Mouse (Mus musculus) layer of hippocampus, postnatal 25 days (tissue): ENCODE data around the gene Cracr2b. TPM values are rescaled to one million over a fixed set of nuclear protein-coding genes. Genes with fewer than 3 reads are reported as not detected.

Experiments
- DNase-seq, 2 experiments: peaks; one replicate each; pipeline ENCODE4 v3.0.0; 2022; ENCODE audit warnings: mixed read lengths in 2 of 2, low spot score in 1 of 2; ENCODE audit errors: extremely low spot score in 1 of 2
- total RNA-seq, 2 experiments: library from RNA; stranded (reverse); gene quantifications; 2 replicates each; pipeline ENCODE4 v1.2.3; 2021

The Cracr2b gene
- total RNA-seq, 2 experiments from 2014 or later: 2.1 to 4.2 TPM

DNA sequence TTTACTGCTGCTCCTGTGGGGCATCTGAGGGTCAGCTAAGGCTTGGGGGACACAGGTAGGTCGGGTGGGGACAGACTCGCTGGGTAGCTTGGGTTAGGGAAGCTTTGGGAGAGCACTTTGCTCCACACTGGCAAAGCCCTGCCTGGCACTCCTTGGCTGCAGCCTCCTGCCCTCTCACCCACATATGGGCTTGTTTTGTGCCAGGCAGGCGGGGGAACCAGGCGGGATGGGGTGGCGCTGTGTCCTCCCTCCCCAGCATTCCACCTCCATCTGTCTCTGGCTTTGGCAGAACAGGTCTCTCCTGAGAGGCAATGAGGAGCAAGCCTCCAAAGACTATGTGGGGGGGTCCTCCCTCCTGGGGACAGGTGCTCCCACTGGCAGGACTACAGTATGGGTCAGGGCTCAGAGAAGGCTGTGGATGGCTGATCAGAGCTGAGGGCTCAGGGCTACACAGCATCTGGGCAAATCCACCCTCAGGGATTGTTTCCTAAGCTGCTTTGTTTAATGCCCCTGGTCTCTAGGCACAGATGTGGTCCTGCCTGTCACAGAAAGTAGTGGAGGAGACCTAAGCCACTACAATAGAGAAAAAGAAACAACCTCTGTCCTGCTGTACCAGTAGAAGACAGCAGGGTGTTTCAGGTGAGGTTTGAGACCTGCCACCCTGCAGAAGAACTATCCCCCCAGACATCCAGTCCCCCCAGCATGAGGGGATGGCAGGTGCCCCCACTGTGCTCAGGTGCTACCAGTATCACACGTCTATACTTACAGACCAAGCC is 28.0 kb upstream of the Cracr2b start:
- DNase-seq: peak in 1 of 2 experiments; percentile 20

DNA sequence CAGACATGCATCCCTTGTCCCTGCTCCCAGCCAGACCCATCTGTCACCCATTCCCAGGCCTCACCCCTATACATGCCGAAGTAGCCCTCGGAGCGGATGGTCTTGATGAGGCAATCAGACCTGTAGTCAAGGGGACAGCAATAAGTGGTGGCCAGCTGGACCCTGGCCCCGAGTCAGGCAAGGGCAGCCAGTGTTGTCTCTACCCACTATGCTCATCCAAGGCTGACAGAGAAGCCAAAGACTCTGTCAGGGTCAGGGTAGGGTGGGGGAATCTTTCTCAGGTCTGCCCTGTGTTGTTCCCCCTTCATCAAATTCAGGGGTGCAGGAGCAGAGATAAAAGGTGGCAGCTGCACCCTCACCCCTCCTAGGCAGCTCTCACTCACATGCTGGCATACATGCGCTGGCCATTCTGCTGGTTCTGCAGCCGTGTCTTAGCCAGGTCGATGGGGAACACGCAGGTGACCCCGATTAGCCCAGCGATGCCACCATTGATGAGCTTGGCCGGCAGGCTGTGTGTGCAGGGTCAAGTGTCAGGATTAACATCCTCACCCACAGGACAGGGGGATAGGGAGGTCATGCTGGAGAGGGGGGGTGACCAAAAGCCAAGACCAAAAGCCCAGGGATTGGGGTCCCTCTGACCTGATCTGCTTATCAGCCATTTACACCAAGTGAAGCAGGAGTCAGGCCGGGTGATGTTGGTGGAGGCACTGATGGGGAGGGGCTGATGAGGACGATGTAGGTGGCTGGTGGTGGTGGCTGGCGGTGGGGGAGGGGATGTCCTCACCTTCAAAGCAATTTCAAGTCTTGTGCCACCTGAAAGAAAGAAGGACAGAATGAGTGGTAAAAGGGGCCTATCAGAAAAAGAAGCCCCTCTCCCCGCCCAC is 27.1 kb upstream of the Cracr2b start:
- peak in 1 of 2 experiments; percentile 20 for DNase-seq

DNA sequence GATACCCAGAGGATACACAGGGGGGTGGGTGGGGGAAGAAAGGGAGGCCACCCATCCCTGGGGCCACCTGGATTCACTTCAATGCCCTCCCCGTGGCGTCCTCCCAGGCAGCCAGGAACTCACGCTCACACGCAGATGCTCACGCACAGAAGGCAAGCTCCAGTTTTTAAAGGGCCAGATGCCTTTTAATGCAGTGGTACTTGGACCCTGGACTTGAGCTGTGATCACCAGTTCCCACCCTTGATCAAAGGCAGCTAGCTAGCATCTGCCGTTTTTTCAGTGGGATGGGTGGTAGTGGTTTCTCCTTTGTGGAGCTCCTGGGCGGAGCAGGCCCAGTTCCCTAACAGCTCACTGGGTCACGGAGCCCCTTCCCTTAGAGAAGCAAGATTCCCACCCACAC is 26.4 kb upstream of the Cracr2b start:
- peak in 1 of 2 experiments; percentile 44 for DNase-seq

DNA sequence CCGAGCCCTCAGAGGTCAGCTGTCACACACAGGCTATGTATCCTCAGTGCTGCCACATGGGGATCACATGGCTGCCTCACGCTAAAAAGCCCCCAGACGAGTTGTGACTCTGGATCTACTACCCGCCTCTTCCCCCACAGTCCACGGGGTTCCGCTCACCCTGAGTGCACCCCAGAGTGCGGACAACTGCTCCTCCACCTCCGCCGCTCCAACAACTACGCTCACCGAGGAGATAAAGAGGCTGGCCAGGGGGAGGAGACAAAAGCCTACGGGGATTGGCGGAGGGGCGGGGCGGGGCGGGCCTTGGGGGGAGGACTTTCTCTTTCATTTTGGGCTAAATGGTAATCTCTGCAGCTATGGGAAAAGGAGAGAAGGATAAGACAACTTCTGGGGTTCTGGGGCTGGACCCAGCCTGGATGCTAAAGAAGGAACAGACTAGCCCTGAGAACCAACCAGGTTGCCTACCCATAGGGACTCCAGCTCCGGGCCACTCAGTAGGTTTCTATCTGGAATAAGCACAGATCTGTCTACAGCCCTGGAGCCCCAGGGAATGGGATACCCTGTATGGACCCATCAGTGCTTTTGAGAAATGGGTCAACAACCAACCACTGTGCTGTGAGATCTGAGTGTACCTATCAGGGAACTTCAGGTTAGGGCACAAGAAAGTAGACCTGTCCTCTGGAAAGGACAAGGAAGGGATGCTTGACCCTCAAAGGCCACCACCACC is 25.6 kb upstream of the Cracr2b start:
- DNase-seq: peak in 1 of 2 experiments; percentile 56

DNA sequence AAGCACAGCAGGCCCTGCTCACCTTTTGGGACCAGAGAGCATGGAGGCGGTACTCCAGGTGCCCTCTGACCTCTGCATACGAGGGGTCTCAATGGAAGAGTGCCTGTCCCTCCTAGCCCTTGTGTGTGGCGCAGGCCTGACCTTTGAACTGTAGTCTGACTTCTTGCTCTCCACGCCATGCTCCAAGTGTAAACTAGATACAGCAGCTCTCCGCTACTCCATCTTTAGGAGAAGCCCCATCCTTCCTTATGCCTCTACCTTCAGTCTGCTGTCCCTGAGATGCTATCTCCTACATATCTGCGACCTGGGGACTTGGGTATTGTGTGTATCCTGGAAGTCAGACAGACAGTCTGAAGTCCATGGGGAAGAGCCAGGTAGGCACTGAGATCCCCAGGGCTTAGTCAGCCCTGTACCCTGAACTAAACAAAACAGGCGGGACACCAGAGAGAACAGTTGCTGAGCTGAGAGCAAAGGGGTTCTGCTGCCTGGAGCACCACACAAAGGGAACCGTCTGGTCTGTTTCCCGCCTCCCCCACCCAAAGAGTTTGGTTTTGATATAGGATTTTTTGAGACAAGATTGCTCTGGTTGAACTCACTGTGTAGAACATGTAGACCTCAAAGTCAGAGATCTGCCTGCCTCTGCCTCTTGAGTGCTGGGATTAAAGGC is 24.9 kb upstream of the Cracr2b start:
- DNase-seq: peak in 1 of 2 experiments; percentile 2

DNA sequence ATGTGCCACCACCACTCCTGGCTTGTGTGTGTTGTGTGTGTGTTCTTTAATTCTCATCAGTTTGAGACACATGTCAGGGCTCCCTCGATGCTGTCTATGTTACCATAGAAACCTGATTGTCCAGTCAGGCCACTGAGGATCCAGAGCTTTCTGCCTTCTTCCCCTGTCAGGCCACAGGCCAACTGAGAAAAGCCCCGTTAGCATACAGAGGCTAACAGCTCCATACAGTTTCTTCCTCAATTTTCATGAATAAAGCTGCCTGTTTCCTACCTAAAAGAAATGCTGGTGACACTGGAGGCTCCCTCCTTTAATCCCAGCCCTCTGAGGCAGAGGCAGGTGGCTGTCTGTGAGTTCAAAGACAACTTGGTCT is 24.4 kb upstream of the Cracr2b start:
- no peak for DNase-seq

DNA sequence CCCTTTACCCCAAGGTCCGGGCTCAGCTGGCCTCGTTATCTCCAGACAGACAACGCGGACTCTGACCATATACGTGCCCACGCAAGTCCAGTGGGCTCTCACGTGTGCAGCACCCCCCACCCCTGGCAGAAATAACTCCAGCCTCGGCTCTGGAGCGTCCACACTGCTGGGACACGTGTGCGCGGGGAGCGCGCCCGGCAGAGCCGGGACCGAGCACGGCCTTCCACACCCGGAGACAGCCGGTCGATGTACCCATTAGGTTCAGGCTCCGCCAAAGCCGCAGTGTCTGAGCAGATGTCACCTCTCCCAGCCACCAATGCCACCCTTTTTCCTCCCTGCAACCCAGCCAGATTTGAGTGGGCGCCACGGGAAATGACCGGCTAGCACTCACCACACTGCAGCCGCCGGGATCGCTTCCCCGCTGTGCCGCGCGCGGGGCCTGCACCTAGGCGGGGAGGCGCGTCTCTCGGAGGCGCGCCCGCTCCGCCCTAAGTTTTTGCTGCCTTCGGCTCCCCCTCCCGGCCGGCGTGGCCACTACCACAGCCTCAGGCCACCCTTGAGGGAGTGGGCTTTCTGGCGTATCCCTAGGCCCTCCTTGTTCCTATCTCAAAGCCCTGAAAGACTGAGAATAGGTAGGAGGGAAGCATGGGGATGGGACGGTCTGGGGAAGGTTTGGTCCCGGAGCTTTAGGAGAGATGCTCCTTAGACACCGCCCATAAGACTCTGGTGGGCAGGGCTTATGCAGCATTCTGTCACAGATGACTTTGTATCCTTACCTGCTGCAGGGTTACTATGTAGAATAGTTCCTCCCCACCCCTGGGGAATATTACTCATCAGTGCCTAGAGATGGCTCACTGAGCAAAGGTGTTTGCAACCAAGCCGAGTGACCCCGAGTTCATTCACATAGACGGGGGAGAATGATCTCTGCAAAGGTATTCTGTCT is 23.4 kb upstream of the Cracr2b start, which contains the start of gene Slc25a22:
Slc25a22 (minus strand) TSS at position 715 of the 943 bp plus-strand sequence.
- DNase-seq: peak; percentile 72 to 87

DNA sequence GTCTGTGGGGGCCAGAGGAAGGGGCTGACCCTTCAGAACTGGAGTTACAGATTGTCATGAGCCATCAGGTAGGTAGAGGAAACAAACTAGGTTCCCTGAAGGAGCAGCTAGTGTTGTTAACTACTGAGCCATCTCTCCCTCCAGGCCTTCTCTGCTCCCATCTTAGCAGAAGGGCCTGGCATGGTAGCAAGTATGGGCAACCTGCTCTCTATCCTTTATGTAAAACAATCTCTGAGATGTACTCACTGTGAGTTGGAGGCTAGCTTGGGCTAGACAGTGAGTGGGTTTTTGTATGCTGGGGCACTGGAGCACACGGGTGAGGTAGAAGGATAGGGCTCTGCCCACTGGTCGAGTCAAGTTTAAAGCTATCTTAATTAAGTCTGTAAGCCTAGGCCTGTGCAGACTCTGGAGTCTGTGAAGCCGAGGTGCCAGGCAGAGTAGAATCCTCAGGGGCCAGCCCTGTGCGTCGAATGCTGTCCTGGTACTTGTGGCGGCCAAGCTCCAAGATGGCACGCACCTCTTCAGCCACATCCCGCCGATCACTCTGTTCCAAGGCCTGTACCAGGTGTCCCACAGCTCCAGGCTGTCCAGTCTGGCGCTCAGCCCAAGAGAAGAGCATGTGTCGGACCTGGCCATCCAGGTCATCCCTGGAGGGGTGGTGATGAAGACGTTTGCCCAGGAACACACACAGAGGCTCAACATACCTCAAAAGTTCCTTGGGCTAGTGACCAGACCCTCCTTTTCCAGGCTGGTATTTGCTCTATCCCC is 22.5 kb upstream of the Cracr2b start:
- peak in 1 of 2 experiments; percentile 2 for DNase-seq

DNA sequence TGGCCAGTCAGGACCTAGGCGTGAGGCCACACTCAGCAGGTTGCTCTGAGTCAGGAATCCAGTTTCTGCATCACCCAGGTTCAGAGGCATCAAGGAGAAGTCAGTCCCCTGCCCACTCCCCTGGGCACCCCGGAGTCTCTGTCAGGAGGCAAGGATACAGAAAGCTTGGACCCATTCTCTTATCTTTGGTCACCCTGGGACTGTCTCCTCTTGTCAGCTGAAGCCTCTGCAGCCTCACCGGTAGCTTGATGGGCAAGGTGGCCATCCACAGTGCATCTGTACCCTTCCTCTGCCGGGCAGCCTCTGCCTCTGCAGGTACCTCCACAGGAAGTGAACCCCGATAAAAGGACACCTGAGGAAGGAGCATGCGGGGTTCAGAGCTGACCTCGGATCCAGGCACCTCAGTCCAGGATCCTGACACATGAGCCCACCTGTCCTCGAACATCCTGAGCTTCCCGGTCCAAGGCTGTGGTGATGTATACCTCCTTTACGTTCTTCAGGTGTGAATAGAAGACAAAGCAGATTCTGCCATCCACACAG is 21.7 kb upstream of the Cracr2b start:
- no peak for DNase-seq

DNA sequence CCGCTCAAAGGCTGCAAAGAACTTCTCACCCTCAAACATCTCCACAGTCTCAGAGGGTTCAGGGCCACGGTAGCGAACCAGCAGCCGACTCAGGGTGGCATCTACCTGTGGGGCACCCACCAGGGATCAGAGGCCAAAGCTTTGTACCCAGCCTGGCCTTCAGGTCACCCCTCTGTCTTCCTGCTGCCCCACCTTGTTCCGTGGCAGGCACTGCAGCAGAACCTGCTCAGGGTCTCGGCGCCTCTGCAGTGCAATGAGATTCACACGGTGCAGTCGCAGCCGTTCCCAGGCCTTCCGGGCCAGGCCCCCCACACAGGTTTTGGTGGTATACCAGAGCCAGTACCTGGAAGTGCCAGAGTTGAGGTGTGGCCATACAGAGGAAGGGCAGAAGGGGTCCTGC is 21.1 kb upstream of the Cracr2b start:
- DNase-seq: peak in 1 of 2 experiments; percentile 2

DNA sequence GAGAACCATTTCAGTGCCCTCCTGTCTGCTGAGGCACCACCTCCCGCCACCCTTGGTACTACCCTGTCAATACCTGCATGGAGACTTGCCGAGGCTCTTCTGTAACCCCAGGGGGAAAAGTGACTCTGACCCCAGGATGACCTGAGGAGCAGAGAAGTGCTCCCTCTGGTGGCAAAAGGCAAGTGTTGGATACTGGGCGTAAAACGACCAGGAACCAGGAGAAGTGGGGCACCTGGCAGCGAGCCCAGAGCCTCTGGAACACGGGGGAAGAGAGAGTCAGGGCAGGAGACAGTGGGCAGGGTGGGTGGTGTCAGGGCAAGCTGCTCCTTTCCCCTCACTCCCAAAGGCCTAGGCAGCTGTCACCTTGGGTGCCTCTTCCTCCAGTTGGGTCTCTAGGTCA is 20.3 kb upstream of the Cracr2b start:
- peak in 1 of 2 experiments; percentile 64 for DNase-seq

DNA sequence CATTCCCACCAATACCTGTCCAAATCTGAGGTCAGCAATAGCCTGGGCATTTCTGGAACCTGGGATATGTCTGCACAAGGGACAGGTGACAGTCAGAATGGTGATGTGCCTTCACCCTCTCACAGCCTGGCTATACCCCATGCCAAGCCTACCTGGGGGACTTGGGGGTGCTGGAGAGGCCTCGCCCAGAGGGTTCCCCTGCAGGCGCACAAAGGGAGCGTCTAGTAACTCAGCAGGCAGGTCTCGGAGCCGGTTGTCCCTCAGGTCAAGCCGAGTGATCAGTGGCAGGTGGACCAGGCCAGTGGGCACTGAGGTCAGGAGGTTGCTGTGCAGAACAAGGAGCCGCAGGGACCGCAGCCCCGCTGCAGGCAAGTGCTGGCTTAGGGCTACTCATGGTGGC is 19.4 kb upstream of the Cracr2b start:
- DNase-seq: peak in 1 of 2 experiments; percentile 2

DNA sequence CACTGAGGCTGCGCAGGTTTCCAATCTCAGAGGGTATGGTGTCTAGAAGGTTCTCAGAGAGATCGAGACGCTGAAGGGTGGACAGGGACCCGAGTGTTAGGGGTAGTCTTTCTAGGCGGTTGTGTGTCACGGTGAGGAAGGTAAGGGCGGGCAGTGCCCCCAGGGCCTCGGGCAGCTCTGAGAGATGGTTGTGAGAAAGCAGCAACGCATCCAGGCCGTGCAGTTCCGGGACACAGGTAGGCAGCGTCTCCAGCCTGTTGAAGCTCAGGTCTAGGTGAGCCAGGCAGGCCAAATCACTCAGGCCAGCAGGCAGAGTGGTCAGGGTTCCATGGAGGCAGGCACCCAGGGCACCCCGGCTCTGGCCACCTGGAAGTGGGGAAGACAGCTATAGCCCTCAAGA is 18.7 kb upstream of the Cracr2b start:
- peak in 1 of 2 experiments; percentile 1 for DNase-seq

DNA sequence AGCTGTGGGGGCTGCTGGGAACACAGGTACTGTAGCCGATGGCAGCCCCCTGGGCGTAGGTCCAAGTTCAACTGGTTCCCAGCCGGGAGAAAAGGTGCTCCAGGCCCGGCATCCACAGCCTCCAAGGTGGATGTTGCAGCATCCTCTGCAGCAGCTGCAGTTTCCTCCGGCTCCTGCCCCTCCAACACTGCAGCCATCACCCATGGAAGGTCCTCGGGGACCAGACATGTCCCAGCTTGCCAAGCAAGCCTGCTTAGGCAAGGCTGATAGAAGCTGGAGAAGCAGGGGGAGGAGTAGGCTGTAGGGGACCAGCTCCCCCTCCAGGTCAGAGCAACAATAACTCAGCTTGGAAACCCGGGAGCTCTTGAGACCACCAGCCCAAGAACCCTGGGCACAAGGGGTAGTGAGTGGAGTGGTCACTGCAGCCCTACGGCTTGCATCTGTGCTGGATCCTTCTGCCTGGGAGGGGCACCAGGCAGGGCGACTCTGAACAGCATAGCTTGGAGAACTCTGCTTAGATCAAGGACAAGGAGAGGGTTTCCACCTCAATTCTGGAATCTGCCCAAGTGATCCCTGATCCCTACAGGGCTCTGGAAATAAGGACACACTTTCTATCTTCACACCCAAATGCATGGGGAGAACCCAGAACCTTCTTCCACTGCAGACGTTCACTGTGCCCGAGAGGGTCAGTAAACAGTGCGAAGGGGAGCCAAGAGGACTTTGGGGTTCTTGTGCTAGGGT is 17.6 kb upstream of the Cracr2b start:
- no peak for DNase-seq

DNA sequence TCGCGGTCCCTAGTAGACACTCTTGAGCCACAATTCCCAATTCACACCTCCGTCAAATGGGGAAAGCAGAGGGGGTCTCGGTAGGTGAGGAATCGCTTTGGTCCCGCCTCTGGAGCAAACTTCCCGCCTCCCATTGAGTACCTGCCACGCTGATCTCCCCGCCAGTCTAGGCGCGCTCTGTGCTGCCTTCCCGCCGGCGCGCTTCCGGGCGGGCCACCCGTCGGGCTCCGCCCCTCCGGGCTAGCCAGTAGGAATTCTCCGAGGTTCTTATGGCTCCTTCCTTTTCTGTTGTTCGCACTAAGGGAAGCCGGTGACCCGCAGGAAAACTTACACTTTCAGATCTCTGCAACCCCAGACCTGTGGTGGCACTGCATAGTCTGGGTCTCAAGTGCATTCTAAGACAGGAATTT is 17.1 kb upstream of the Cracr2b start, which contains the start of gene Pidd1:
Pidd1 (minus strand) TSS at position 198 of the 410 bp plus-strand sequence.
- DNase-seq: peak in 1 of 2 experiments; percentile 14

DNA sequence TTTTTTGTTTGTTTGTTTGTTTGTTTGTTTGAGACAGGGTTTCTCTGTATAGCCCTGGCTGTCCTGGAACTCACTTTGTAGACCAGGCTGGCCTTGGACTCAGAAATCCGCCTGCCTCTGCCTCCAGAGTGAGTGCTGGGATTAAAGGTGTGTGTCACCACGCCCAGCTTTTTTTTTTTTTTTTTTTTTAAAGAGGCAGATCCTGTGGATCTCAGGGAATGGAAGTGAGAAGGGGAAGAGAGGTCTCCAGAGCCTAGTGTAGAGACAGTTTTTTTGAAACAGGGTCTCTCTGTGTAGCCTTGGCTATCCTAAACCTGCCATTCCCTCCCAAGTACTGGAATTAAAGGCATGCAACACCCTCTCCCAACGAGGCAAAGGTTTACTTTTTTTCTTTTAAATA is 14.5 kb upstream of the Cracr2b start:
- peak in 1 of 2 experiments; percentile 1 for DNase-seq
